Mouse (Mus musculus) telencephalon, adult 2 months (tissue): ENCODE measurements at regions not wholly inside any gene's neighbourhood (a gene's known extent, or its start where the extent isn't known, plus 50 kb on each side); places are given as distances from the start of the nearest gene placed in this dataset.

Experiments
- DNase-seq: peaks from one replicate; pipeline ENCODE4 v3.0.0-alpha.2; 2011; ENCODE audit warnings: low read depth, low spot score

DNA sequence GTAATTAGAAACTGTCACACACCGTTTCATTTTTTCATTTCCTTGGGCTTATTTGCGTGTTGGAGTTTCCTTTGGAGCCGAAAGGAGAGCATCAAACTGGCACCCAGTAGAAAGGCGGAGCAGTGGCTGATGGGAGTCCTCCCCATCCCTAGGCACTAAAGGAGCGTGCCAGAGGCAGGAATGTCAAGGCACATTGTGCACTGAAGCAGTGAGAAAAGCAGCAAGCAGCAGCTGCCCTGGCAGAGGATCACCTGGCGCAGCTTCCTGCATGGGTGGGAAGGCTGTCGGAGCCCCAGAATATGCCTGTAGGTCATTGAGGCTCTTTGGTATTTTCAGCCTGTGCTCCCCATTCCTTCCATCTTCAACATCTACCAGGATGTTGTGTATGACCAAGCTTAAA lies 68.3 kb upstream of the Itga4 start:
- no peak for DNase-seq

DNA sequence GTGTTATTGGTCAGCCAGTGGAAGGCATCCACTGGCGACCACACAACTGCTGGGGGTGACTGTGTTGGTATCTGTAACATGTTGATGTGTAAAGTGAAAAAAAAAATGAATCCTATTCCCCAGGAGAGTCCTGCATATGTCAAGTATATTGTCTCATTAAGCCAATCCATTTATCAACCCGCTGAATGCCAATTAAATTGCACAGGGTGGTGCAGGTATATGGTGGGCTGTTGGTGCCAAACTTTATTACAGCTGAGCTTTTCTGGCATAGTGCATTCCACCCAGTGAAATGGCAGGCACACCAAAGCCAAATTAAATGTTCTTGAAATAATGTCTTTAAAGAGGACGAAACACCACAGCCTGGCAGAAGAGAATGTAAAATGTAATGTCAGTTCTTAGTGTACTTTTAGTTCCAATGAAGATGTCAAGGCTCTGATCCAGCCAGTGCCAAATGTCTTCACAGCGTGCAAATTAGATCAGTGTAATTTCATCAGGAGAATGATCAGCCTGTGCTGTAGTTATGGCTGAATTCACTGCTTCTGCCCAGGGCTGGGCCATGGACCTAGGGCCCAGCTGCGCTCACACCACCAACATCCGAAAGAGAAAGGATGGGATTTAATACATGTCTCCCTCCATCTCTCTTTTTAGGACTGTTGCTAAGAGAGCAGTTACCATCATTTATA lies 66.6 kb upstream of the Itga4 start:
- no peak for DNase-seq

DNA sequence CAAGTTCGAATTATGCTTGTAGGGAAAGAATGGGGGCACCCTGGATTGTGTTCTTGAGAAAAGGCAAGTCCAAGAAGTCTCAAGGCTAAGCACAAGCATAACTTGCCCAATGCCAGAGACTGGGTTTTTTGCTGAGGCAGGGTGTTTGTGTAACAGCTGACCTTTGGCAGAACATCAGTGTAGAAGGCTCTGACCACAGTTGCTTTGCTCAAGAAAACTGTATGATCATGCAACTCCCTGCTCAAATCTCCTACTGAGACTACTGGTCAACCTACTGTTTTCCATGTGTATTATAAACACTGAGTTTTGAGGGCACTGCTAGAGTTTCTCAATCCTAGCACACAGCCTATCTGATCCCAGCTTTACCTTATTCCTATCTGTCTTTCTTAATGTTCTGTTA lies 61.4 kb upstream of the Itga4 start:
- no peak for DNase-seq

DNA sequence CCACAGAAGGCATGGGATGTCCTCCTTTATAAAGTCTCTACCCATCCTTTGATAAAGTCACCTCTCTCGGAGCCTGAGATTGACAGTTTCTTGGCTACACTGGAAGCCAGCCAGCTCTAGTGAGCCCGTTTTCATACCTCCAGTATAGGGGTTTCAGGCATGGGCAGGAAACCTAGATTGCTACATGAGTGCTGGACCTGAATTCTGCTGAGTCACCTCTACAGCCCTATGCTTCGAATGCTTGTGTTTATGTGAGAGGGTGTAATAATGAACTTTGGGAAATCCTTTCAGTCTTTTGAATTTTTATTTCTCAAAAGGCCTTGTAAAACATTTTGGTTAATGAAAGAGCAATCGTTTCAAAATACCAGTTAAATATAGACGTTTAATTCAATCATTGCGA lies 53.5 kb upstream of the Itga4 start:
- no peak for DNase-seq
